Mouse (Mus musculus): Measurements from ENCODE around the gene Mtm1.

The Mtm1 gene

DNA sequence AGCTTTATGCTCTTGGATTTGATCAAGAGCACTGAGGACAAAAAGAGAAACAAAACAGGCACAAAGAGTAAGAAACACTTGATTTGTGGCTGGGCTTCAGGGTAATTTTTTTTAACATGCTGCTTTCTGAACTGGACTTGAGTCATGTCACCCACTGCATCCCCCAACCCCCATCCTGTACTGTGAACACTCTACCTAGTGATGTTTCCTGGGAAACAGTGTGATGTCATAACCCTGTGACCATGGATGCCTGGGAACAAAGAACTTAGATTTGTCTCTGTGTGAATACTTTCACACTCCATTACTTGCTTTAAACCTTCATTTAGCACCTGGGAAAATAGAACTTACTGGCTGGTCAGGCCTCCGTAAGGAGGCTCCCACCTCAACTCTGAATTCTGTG is at the start of gene Mtm1:
Gene Mtm1, plus strand, starts transcription at position 301 of the 400 bp plus-strand sequence.
- DNase-seq = no peak

DNA sequence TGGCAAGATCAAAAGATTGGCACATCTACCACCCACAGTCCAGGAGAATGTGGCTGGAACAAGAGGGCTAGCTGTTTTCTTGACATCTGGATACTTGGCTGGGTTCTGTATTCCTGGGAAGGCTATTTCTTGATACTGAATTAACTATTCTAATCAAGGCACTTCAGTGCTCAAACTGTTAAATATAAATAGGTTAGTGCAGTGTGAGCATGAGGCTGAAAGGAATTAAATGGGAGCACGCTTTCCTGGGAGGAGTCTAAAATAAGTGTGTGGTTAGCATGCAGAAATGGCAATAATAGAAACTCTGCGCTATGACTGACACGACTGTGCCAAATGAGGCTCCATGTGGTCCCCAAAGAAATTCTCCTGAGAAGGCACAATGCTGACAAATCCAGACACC is 29.0 kb upstream of the Mtm1 start:
- no peak for DNase-seq

DNA sequence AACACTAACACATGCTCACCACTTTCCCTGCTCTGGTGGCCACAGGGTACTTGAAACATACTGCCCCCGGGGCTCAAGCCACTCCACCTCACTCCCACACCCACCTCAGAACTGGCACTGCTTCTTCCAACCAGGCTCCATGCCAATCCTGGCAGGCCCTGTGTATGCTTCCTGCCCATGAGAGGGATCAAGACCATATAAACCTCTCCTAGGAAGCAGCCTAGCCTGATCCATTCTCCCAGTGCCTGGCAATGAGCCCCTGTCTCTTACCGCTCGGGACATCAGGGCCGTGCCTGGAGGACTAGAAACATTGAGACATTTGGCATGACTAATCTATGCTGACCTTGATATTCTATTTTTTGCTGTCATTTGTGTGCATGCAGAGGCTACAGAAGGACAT is 26.9 kb upstream of the Mtm1 start:
- DNase-seq = no peak

DNA sequence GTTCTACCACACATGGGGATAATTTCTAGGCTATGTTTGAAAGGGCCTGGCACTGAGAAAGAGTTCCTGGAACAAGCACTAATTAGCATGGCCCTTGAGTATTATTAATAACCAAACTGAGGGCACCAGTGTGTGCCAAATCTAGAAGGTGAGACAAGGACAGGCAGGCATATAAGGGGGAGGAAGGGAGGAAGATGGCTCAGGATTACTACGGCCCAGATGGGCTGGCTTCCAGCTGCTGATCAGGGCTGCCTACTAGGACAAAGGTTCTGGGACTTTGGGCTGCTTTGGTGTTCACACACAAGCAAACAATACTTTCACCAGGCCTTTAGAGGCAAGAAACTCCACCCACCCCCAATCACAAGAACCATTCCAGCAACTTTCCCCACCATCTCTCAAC is 24.2 kb upstream of the Mtm1 start:
- DNase-seq = no peak

DNA sequence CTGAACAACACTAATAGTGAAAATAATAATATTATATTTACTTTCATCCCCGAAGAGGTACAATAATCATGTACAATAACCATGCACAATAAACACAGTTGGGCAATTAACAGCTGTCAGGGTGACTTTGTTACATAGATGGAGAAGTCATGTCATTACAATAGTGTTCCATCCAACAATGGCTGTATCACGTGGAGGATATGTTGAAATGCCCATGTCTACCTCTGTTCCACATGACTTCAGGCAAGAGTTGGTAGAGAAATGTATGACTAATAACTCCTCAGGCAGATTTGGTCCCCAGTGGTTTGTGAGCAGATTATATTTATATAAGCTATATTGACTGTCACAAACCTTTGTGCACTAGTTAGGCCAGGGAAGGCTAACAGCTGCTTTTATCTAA is 5.8 kb upstream of the Mtm1 start:
- DNase-seq = no peak

DNA sequence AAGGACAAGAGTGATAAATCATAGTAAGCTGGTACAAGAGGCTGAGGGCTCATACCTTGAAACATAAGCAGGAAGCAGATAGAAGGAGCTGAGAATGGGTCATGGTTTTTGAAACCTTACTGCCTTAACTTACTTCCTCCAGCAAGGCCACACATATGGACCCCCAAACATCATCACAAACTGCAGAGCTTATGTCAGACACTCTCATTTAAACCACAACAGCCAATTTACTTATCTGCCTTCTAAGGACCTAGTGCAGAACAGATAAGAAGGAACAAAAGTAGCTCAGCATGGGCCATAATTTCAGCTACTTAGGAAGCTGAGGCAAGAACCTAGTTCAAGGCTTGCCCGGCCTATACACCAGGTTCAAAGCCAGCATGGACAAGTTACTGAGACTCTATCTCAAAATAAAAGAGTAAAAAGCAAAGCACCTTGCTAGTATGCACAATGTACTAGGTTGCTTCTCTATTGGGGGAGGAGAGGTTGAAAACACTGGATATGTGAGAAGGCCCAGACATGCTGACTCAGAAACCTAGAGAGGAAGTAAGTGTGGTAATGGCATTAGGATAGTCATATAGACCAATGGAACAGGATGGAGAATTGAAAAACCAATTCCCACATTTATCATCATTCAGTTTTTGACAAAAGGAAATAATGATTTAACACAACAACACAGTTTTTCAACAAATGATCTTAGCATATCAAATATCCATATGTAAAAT is 4.6 kb upstream of the Mtm1 start:
- DNase-seq = no peak

DNA sequence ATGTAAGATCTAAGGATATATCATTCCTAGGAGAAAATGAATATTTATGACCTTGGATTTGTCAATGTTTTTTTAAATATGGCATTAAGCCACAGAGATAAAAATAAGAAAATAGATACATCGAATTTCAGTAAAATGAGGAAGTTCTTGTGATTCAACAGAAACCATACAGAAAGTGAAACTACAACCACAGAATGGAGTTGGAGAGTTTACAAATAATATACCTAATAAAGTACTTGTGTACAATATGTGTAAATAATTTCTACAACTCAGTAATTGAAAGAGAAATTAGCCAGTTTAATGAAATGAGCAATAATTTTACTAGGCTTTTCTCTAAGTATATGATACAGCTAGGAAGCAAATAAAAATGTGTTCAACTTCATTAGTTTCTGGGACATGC is 4.0 kb upstream of the Mtm1 start:
- no peak for DNase-seq

DNA sequence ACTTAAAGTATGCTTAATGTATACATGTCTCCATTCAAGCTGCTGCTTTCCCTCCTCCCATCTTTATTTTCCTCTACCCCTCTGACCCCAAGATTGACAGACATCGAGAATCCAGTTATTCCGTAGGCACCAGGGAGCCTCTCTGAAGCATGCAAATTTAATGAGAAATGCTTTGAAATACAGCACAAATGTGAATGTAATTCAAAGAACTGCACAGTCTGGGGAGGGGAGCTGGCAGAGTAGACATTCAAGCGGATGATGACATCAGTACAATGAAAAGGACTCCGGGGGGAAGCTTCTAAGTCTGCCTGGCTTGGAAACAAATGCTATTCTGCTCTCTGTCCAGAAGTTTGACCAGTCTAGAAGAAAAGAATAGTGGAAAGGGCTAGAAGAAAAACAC is 2.3 kb downstream of the Mtm1 start:
- DNase-seq = no peak

DNA sequence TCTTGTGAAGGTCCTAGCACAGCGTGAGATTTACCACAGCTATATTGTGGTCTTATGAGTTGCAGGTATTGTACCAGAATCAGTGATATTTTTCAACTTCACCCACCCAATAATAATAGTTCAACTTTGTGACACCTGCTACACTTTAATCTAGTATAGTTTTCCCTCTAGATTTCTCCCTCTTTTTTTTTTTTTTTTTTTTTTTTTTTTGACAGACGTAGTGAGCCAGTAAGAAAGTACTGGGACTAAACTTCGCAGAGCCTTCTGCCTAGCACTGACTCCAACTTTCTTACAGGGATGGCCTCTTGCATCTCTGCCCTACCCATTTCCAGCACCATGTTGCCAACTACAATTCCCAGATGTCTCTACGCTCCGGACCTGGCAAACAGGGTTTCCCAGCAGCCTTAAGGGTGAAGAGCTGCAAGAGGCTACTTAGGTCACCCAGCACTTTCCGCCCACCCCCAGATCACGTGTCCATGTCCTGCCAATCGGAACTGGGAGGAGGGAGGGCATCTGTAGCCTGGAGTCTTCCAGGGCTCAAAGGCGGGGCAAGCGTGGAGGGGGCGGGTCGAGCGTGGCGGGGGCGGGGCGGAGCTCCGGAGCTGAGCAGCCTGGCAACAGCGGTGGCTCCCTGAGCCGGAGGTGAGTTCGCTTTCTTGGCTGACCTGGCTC is 4.0 kb downstream of the Mtm1 start:
- peak; percentile 59 for DNase-seq

DNA sequence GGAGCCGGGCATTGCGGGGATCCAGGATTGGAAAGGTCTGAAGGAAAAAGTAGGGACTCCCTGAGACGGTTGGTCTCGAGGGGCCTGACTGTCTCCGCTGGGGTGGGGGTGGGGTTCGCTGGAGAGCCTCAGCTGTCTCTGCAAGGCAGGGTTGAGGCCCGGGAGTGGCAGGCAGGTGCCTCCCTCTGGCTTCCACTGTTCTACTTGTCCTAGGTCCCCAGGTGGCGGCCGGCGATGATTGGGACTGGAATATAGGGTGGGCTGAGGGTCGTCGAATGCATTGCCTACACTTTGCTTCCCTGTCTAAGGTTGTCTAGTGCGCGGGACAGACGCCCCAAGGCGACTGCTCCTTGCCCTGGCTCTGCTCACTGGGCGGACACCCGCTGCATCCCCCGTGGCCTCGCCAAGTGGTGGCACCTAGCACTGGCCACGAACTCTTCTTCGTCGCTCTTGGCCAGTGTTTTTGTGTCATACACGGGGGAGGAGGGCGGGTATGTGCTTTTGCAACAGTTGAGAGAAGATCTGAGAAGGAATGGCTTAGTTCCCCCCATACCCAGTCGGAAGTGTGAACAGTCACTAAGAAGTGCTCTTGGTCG is 4.6 kb downstream of the Mtm1 start:
- peak; percentile 5 for DNase-seq

DNA sequence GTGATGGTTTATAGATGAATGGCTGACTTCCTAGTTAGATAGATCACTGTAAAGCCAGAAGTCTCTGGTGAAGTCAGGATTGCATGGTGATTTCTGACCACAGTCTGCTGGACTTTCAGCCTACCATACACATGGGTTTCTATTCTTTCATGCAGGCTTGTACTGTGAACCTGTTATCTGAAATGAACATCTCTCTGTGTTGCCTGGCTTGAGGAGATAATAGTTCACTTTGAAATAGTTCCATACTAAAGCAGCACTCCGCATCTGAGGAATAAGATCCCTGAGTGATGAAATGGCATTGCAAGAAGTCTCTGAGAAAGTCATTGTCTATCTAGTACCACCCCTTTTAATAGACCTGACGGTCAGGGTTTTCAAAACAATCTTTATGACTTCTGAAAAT is 6.3 kb downstream of the Mtm1 start:
- no peak for DNase-seq

DNA sequence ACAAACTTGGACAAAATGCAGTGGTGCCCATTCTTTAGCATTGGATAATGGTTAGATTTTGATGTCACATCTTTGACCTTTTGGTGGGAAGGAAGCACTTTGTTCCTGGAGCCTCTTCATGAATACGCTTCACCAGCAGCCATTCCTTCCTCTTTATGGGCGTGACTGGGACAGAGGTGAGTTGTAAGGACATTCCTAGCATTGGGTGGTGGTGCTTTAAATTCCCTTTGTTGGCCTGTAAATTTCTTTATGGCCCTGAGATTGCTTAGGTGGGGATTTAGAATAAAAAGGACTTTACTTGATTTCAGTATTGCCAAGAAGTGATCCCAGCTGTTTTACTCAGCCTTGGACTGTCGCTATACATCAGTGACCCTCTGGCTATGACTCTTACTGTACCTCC is 8.3 kb downstream of the Mtm1 start:
- no peak for DNase-seq

DNA sequence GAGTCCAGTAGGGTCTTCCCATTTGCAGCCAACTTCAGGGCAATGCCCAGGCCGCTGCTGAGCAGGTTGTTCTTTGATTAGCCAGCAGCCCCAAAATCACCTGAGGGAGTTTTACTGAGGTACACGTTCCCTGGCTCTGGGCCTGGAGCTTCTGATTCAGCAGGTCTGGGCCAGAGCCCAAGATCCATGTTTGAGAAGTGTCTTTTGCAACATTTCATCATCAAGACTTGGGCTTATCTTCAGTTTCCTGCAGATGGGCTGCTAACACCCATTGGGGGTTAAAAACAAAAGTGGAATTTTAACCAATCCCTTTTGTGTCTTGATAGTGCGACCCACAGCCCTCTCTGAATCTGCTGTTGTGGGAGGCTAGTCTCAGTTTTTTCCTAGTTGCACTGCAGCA is 10.3 kb downstream of the Mtm1 start:
- no peak for DNase-seq

DNA sequence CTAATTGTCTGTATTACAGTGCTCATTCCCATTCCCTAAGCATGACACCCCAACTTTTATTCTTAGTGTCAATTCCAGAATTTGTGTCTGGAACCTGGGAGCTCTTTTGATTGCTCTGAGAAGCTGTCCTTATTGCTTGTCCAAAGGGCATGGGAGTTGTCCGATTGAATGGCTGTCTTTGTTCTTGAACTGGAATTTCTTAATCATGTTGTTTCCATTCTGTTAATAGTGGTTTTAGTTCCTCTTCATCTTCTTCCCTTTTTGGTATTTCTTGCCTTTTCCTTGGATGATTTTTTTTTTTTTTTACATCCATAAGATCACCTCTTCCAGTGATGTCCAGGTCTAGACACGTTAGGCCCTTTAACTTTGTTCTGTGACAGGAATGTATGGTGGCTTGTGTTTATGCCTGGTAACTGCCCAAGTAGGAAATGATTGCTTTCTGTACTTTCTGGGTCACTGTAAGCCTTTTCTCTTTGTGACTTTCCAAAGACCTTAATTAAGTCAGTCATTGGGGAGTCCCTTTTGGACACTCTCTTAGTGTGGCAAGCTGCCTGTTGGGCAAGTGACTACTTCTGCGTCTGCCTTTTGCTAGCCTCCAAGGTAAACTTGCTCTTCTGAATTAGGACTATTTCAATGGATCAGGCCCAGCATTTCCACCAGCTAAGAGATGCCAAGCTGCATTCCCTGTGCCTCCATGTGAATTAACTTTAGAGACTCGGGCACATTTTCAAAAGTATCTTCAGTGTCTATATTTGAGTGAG is 12.3 kb downstream of the Mtm1 start:
- DNase-seq = no peak

DNA sequence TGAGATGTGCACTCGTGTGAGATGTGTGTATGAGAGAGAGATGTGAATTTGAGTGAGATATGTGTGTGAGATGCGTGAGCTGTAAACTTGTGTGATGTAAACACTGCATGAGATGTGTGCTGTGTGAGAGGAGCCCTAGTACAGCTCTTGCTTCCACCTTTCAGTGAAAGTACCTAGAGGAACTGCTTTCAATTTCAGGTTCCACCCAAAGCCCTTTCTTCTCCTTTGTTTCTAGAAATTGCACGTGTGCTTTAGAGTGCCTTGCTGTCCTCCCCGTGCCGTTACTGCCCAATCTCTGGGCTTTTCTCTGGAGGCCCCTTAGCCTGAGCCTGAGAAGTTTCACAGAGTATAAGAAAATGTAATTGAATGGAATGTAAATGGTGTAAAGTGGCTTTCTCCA is 16.3 kb downstream of the Mtm1 start:
- no peak for DNase-seq

DNA sequence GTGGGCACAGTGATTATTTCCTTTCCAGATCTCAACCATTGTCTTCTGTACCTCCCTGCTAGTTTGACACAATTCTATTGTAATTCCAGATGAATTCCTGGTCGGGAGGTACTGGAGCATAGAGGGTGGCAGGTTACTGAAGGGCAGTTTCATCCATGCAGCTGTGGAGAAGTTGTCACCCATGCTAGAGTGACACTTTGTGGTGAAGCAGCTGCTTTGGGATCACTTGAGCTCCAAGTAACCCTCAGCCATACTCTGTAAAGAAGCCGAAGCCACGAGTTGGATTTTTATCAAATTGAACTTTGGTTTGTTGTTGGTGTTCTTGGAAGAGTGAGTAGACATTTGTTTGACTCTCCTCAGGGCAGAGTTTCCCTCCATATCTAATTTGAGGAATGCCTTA is 17.6 kb downstream of the Mtm1 start:
- DNase-seq = no peak

DNA sequence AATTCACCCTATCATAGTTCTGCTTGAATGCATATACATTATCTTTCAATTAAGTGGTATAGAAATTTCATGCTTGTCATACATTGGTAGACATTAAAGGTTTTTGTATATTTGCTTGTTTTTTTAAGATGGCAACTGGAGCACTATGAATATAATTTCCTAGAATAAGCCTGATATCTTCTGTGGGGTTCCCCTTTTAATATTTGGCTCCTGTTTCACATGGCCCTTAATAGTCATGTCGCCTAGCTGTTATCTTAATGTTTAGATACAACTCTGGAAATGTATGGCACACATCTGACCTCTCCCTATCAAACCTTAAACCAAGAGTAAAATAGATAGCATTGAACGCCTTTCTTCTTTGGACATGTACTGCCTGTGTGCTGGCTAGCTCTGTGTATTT is 20.3 kb downstream of the Mtm1 start:
- no peak for DNase-seq

DNA sequence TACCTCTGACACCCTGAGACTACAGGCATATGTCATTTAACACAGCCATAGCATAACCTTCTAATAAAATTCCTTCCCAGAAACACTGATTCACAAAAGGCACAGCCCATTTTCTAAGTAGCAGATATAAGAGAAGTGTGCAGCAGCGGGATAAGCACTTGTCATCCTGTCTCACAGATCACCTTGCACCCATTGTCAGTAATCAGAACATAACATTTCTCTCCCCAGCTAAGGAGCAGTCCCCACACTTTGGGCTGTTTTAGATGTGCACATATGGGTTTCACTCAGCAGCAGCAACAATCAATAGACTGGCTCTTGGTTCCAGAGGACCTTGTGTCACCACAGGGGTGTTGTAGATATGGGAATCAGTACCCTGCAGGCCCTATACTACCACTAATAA is 45.9 kb downstream of the Mtm1 start:
- no peak for DNase-seq

DNA sequence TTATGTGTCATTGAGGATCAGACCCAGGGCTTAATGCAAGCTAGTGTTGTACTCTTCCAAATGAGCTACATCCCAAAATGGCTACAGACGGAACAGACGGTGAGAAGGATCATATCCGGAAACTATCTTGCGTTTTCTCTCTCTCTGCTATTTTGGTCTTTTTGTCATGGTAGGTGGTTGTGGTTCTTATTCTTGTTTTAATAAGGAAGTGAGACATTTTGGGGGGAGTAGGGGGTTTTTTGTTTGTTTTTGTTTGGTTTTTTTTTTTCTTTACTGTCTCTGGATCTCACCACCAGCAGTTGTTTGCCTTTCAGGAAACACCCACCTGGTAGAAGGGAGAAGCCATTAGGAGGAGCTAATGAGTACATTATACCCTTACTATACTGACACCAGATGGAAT is 50.3 kb downstream of the Mtm1 start:
- no peak for DNase-seq

DNA sequence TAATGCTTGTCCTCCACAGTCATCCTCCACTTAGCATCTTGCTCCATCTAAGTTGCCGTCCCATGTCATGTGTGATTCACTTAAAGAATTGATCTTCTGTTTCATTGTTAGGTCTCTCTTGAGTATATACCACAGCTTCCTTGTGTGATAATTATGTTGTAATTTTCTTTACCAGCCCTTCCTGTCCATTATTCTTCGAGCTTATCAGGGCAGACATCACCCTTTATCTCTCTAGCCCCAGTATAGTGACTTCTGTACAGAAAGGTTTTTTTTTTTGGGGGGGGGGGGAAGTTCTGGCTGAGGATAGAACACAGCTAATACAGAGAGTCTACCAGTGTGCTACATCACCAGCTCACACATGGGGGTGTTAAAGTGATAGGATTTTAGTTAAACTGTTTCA is 53.7 kb downstream of the Mtm1 start:
- DNase-seq = no peak

DNA sequence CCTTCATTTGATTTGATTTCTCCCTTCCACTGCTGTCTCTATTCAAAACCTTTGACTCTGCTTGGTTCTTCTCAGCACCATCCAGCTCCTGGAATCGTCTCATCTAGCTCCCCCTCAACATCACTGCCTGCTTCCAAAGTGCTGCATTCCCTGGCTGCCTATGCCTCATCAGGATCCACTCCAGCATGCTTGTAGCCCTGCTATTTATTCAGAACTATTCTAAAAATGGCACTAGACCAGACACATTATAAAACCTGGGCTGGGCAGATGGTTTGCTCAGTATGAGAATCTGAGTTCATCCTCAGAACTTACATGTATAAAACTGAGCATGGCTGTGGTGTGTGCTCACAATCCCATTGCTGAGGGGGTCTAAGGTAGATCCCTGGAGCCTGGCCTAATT is 58.4 kb downstream of the Mtm1 start:
- DNase-seq = peak; percentile 4

DNA sequence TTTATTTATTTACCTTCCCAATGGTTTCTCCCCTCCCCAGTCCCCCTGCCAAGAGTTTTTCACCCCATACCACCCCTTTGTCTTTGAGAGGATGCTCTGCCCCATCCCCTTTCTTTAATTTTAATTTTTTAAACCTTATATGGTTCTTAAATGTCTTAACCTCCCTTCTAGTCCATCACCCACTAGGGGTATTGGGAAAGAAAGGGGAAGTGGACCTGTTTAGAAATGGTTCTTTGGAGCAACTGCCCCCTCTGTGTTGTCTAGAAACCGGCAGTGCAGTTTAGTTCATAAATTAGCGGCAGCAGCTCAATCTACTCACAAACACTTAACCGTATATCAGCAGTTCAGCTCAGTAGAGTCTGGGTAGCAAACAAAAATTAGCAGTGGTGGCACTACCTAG is 63.6 kb downstream of the Mtm1 start:
- no peak for DNase-seq

DNA sequence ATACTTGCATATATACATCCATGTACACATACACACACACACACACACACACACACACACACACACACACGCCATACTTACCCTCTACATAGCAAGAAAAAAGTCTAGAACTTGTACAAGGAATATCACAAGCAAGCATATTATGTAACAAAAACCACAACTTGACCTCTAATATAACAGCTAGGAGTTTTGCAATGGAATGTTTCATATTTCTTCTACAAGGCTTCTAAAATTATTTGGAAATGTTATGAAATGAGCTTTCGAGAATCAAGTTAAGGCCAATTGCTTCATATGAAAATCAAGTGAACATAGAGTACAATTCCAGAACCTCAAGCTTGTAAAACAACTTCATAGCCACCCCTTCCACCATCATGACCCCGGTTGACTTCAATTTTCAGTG is 74.9 kb downstream of the Mtm1 start:
- no peak for DNase-seq

DNA sequence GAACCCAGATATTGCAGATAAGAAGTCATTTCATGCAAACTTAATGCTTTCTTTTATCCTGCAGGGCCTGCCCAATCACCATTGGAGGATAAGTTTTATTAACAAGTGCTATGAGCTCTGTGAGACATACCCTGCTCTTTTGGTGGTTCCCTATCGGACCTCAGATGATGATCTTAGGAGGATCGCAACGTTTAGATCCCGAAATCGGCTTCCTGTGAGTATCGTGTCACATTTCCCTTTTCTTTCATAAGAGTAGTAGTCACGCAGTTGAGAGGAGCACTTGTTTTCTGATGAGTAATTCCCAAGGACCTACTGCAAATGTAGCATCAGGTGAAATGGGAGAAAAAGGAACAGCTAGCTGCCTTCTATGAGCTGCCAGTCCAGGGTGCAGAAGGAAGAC is 76.5 kb downstream of the Mtm1 start:
- no peak for DNase-seq

Data from right cerebral cortex, postnatal 14 days (tissue).